Mouse (Mus musculus) right cerebral cortex, postnatal 25 days (tissue): Measurements from ENCODE around the gene Sptlc3.

Source experiments
- DNase-seq: peaks from one replicate; pipeline ENCODE4 v3.0.0; 2022

Sptlc3 gene

DNA sequence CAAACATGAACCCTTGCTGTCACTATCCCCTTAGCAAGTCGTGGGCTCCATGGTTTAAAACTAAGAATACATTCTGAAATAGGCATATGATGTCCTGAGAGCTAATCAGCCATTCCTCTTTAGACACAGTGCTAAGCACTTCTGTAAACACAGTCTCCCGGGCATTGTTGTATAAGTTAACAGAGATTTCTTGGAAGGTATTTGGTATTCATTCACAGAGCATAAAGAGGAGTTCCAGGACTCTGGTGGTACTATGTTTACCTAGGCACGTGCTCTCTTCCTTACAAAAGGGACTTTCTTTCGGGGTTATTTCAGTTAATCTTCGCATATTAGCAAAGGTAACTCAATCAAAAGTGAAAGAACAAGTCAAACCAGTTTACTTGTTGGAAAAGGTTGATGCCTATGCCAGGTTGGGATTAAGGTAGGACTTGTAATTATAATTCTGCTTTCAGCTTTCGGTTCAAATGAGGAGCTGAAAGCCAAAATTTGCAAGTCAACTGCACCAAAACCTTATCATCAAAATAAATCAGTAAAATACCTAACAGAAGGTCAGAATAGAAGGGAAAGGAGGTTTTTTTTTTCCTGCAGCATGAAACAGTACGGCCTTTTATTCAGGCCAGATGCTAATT lies 148.2 kb downstream of the Sptlc3 start:
- no peak for DNase-seq

- DNase-seq, result peak; percentile 36
These were observed 155.8 kb downstream of the Sptlc3 start for GRCm38 (mm10) chr2:139649518-139649917.

DNA sequence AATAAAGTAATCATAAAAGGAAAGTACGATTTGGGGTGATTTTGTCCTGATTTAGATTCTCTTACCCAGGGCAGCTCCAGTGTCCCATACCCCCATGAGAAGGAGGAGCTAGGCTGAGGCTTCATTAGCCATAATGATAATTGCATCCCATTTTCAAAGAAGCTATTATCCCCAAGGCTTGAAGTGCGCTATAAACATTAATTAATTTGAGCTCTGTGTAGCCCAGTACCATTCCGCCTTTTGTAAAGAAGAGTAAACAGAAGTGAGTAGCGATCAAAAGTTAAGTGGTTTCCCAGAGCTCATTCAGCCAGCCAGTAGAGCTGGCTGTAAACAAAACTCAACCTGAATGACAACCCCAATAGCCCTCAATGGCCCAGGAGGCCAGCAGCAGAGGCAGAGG lies 163.0 kb downstream of the Sptlc3 start:
- DNase-seq, result no peak

- DNase-seq, result no peak
These were observed 178.1 kb downstream of the Sptlc3 start for GRCm38 (mm10) chr2:139671838-139672237.

GRCm38 (mm10) chr2:139672371-139672770 lies 178.7 kb downstream of the Sptlc3 start:
- no peak for DNase-seq

DNA sequence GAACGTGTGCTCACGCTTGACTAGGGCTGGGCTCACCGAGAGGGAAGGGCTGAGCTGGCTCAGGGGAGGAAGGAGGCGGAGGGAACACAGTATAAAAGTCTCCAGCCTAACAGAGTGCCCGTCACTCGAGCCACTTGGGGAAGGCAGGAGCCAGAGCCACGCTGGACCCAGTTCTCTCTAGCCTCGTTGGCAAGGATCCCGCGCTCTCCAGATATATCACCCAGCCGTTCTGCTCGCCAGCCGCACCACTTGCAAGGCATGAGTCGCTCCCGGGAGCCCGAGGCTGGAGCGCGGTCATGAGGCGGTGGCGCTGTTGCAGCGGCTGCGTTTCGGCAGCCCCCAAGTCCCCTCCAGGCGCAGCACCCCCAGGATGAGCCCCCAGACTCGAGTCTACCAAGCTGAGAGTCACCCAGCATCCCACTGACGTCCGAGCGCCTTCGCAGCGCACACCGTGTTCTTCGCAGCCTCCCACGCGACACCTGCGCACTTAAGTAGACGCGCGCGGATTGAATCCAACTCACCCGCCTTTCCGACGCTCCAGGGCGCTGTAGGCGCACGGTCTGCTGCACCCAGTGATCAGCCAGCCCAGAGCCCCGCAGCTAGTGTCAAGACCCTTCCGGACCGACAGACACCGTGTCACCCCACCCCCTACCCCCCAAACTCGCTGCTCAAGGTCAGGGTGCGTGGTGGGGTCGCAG lies 183.5 kb downstream of the Sptlc3 start:
- peak; percentile 81 for DNase-seq

- peak; percentile 46 for DNase-seq
These were observed 184.1 kb downstream of the Sptlc3 start, which contains the start of gene Ism1 for GRCm38 (mm10) chr2:139677809-139678274. Gene Ism1 (plus strand): TSS chr2:139678178.

DNA sequence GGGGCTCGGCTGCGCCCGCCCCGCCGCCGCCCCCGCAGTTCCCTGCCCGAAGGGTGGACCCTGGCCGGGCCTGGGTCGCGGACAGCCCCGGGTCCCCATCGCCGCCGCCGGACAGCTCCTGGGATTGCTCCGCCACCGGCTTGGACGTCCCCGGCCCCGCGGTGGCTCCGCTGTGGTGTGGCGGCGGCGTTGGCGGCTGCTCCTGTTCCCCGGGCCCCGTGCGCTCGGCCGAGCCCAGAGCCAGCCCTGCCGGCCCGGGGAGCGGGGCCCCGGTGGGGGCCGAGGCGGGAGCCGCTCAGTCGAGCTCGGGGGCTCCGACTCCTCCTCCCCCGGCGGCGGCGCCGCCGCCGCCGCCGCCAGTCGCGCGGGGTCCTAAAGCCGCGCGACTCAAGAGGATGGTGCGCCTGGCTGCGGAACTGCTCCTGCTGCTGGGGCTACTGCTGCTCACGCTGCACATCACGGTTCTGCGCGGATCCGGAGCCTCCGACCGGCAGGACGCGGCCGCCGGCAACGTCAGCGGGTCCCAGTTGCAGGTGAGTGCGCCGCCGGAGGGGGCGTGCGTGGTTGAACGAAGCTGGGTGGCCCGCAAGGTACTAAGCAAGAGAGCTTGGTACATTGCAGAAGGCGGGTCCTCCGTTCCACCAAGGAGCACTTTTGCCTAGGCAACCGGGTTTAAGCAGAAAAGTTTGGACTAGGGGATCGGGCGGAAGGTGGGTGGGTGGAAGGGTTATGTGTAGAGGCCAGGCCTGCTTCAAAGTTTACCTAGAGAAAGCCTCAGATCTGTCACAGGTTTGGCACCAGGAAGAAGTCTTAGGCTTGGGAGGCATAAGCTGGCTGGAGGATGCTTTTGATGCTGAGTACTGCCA lies 184.8 kb downstream of the Sptlc3 start:
- peak; percentile 69 for DNase-seq

DNA sequence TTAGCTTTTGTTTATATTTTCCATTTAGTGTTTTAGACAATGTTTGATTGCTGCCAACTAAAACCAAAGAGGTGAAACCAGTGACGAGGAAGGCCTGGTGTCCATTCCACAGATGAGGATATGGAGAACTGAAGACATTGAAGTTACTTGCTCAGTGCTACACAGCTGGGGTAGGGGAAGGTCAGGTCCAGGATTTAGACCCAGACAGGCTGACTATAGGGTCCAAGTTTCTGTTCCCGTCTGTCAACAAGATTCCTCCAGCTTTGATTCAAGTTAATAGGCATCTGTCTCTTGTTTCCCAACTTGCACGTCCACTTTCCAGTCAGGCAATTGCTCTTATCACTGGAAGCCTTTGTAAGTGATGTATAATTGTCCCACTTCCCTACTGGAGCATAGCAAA lies 188.8 kb downstream of the Sptlc3 start:
- DNase-seq, result no peak
